Mouse (Mus musculus): ENCODE results near the gene Gimap7. TPM values are rescaled to one million over a fixed set of nuclear protein-coding genes. Genes with fewer than 3 reads are reported as not detected.

The Gimap7 gene
- not detected in 2 replicates for polyA plus RNA-seq (2016; fragmentation: Nextera tagmentation; extraction: Ambion mirVana)

DNA sequence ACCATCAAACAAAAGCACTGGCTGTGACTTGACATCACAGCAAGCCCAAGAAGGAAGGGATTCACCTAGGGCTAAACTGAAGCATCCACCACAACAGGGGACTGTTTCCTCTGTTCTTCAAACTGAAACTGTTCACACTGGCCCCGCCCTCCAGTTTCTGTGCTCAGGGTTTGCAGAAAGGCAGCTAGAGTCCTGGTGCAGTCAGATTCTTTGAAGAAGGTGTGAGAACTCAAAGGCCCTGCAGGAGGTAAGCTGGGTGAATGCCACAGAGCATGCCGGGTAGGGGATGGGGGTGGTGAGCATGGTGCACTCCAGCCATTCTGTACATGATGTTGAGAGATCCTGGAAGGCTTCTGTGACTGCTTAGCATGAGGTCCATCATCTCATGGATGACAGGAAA, at the start of gene Gimap7, which contains the start of gene Gm28053:
TSS of gene Gimap7 (plus strand) at position 167 of the 400 bp plus-strand sequence.
TSS of gene Gm28053 (plus strand) at position 153 of the 400 bp plus-strand sequence.
- no peak within 1 kb of the TSS for H3K4me2 ChIP-seq
- ATAC-seq (ENCODE audit: insufficient number of reproducible peaks, low FRiP score) = no peak
- no peaks in the 10 kb centered on the region for H3K9me3 ChIP-seq (replicated peaks)
- no peaks in the 10 kb centered on the region; the same call in 1 of the 2 replicates for H3K27me3 ChIP-seq (replicated peaks)
- H3K9ac ChIP-seq = no peak within 1 kb of the TSS
- no peak within 1 kb of the TSS for H3K4me3 ChIP-seq
- H3K36me3 ChIP-seq = no peaks in the 10 kb centered on the region
- H3K4me1 ChIP-seq (replicated peaks) = no peaks in the 10 kb centered on the region
- WGBS = 47% methylated on average over 2 of the region's 2 CpGs
- H3K27ac ChIP-seq (ENCODE audit: poor library complexity, severe bottlenecking) = no peak within 1 kb of the TSS

DNA sequence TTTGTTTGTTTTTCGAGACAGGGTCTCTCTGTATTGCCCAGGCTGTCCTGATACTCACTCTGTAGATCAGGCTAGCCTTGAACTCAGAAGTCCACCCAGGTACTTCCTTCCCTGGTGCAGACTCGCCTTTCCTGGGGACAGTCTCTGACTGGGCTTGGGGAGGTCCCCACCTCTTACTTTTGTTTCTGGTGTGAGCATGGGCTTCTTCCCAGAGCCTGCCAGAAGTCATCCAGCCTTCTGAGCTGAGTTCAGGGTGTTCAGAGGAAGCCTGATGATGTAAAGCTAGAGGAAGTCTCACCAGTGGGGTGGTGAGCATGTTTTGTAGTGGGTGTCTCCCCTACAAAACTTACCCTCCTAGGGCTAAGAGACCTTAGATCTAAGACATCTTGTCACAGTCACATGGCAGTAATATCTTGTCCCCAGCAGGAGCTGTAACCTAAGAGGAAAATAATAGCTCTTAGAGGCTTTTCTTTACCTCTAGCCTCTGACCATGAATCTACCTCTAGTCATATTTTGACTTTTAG, 48.9 kb upstream of the Gimap7 start:
- ATAC-seq (ENCODE audit: insufficient number of reproducible peaks, low FRiP score) = no peak
- no peaks in the 10 kb centered on the region for H3K9me3 ChIP-seq (replicated peaks)
- no peak overlapping the region for H3K4me2 ChIP-seq

DNA sequence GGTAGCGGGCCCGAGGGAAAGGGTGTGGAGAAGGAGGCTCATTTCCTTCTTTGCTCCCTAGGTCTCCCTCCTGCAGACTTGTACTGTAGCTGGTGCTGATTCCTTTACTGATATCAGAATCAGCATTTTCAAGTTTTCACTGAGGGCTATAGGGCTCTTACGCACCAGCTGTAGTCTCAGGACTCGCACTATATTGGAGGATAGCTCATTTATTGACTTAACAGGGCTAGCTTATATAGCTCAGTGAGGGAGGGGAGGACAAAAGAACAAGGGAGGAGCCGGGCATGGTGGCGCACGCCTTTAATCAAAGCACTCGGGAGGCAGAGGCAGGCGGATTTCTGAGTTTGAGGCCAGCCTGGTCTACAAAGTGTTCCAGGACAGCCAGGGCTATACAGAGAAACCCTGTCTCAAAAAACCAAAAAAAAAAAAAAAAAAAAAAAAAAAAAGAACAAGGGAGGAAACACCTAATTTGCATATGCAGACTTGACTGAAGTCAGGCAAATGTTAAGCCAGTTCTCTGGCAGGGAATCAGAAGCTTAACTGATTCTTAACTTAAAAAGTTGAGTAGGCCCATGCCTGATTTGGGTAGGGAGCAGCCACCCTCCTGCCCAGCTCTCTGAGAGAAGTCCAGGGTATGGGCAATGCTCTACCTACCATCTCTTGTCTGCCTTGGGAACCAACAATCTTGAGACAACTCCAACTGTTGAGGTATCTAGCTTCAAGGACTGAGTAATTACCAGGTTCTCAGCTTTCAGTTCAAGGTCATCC, 43.9 kb upstream of the Gimap7 start:
- H3K9me3 ChIP-seq (replicated peaks) = no peaks in the 10 kb centered on the region
- peaks cover 5% of the 10 kb centered on the region for H3K4me1 ChIP-seq (replicated peaks)
- H3K36me3 ChIP-seq = no peaks in the 10 kb centered on the region
- H3K9ac ChIP-seq = no peak overlapping the region
- no peaks in the 10 kb centered on the region for H3K27me3 ChIP-seq (replicated peaks)
- no peak for ATAC-seq (ENCODE audit: insufficient number of reproducible peaks, low FRiP score)
- no peak overlapping the region for H3K4me3 ChIP-seq
- no peak overlapping the region for H3K4me2 ChIP-seq
- H3K27ac ChIP-seq (ENCODE audit: poor library complexity, severe bottlenecking) = no peak overlapping the region
- WGBS = 91% methylated on average over 9 of the region's 9 CpGs

More for the DNA sequence above, 48.9 kb upstream of the Gimap7 start:
- H3K27ac ChIP-seq (ENCODE audit: poor library complexity, severe bottlenecking) = no peak overlapping the region
- H3K36me3 ChIP-seq = no peaks in the 10 kb centered on the region
- no peaks in the 10 kb centered on the region for H3K27me3 ChIP-seq (replicated peaks)
- WGBS = 54% methylated on average over 2 of the region's 2 CpGs
- no peaks in the 10 kb centered on the region for H3K4me1 ChIP-seq (replicated peaks)
- no peak overlapping the region for H3K9ac ChIP-seq
- no peak overlapping the region for H3K4me3 ChIP-seq

DNA sequence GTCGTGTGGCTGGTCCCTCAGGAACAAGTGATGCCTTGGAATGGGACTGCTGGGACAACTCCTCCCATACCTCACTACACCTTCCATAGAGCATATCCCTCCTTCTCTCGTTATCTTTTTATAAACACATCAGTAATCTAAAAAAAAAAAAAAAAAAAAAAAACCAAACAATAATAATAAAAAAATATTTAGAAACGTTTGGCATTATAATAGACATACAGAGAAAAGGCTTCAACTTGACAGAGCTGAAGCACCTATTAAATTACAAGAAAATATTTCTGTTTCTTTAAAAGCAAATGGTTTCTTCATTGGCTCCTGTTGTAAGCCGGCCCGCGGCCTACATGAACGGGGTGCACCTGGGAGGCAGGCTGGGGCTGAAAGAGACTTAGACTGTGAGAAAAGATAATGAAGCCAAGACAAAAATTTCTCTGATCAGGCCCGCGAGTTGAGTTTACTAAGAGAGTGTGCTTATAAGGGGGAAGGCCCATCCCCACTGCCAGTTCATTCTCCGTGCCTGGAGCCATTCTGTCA, 43.0 kb upstream of the Gimap7 start:
- WGBS = 46% methylated on average over 10 of the region's 10 CpGs
- no peaks in the 10 kb centered on the region for H3K9me3 ChIP-seq (replicated peaks)
- H3K4me2 ChIP-seq = peak overlapping the region; percentile 61
- no peak for ATAC-seq (ENCODE audit: insufficient number of reproducible peaks, low FRiP score)
- H3K4me1 ChIP-seq (replicated peaks) = peaks cover 5% of the 10 kb centered on the region
- no peaks in the 10 kb centered on the region for H3K36me3 ChIP-seq
- H3K27ac ChIP-seq (ENCODE audit: poor library complexity, severe bottlenecking) = no peak overlapping the region
- no peaks in the 10 kb centered on the region for H3K27me3 ChIP-seq (replicated peaks)
- peak overlapping the region; percentile 38 for H3K4me3 ChIP-seq
- 0 out of 2 replicates have a peak overlapping the region, but pooled peaks have one; percentile 1 for H3K9ac ChIP-seq

DNA sequence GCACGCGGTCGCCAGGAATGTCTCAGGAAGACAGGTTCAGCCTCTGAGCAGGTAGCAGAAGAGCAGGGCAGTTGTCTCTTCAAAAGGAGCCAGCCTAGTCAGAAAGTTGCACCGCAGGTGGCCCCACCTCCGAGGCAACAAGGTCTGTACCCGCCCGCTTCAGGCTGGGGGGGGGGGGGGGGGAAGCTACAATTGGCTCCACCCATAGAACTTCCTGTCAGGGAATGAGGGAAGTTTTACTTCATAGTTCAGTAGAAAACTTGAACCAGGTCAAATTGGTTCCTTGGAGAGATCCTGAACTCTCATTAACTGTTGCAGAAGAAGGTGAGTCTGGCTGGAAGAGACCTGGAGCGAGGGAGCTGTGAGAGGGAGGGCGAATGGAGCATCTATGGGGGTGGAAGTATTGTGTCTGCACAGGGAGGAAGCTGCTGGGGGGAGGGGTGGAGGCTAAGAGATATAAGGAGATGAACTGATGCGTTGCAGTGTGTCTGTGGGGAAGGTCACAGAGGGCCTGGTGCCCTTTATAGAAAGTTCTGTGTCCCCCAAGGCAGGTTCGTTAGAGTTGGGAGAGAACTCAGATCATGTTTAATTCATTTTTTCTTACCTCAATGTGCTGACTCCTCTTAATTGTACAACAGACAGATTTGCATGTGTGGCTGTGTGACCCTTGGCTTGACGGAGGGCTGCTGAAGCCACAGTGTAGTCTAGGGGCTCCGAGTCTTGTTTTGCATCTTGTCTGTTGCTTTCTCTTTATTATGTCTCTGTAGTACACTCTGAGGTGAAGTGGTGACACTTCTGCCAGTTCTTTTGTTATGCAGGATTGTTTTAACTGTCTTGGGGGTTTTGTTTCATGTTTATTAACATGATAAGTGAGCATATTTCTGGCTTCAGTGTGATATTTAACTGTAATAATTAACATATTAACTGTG, 42.2 kb upstream of the Gimap7 start, which contains the start of gene Gimap9:
TSS of gene Gimap9 (plus strand) at position 199 of the 929 bp plus-strand sequence.
- H3K27ac ChIP-seq (ENCODE audit: poor library complexity, severe bottlenecking) = no peak within 1 kb of the TSS
- 33% methylated on average over 13 of the region's 13 CpGs for WGBS
- ATAC-seq (ENCODE audit: insufficient number of reproducible peaks, low FRiP score) = peak; percentile 29; the same call in 1 of the 2 replicates

DNA sequence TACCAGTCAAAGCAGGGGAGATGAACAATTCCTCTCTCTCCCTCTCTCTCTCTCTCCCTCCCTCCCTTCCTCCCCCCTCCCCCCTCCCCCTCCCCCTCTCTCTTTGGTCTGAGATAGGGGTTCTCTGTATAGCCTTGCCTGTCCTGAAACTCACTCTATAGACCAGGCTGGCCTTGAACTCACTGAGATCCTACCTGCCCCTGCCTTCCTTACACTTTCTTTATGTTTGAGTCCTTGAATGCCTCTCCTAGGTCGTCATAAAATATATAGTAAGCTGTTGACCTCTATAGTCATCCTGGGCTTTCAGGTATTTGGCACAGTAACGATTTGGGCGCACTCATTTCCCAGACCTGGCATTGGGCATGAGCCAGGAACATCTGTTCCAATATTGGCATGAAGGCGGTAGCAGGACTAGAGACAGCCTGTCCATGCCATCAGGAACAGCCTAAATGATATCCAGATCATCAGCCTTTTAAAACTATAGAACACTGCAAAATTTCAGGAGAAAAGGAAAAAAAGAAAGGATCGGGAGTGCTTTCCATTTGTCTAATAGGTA, 41.5 kb upstream of the Gimap7 start:
- peak overlapping the region; percentile 38 for H3K4me3 ChIP-seq

More for the DNA sequence above, 42.2 kb upstream of the Gimap7 start, which contains the start of gene Gimap9:
- Histone ChIP-seq H3K4me3 (peak within 1 kb of the TSS; percentile 38), H3K4me2 (peak within 1 kb of the TSS; percentile 61), H3K9me3 (replicated peaks) (no peaks in the 10 kb centered on the region), H3K27me3 (replicated peaks) (no peaks in the 10 kb centered on the region), H3K9ac (peak within 1 kb of the TSS; percentile 43; the same call in 1 of the 2 replicates), H3K4me1 (replicated peaks) (peaks cover 5% of the 10 kb centered on the region), H3K36me3 (no peaks in the 10 kb centered on the region)

DNA sequence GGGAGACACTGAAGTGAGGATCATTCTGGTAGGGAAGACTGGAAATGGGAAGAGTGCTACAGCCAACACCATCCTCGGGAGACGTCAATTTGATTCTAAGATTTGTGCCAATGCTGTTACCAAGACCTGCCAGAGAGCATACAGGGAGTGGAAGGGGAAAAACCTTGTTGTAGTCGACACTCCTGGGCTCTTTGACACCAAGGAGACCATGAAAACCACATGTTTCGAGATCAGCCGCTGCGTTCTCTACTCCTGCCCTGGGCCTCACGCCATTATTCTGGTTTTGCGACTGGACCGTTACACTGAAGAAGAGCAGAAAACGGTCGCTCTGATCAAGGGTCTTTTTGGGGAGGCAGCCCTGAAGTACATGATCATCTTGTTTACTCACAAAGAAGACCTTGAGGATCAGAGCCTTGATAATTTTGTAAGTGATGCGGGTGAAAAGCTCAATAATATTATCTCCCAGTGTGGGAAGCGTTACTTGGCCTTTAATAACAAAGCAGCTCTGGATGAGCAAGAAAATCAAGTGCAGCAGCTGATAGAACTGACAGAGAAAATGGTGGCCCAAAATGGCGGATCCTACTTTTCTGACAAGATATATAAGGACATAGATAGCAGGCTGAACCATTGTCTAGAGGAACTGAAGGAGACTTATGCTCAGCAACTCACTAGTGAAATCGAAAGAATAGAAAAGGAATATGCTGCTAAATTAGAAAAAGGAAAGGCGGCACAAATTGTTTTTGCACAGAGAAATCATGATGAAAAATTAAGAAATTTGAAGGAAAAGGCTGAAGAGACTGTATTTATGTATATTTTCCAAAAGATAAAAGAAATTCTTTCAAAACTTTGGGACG, 40.7 kb upstream of the Gimap7 start:
- no peak overlapping the region for H3K9ac ChIP-seq
- no peaks in the 10 kb centered on the region for H3K36me3 ChIP-seq
- H3K4me1 ChIP-seq (replicated peaks) = peaks cover 5% of the 10 kb centered on the region
- H3K4me2 ChIP-seq = peak overlapping the region; percentile 61
- H3K4me3 ChIP-seq = no peak overlapping the region
- 86% methylated on average over 17 of the region's 17 CpGs for WGBS
- no peak overlapping the region for H3K27ac ChIP-seq (ENCODE audit: poor library complexity, severe bottlenecking)
- H3K9me3 ChIP-seq (replicated peaks) = no peaks in the 10 kb centered on the region
- ATAC-seq (ENCODE audit: insufficient number of reproducible peaks, low FRiP score) = no peak
- H3K27me3 ChIP-seq (replicated peaks) = no peaks in the 10 kb centered on the region

More for the DNA sequence above, 41.5 kb upstream of the Gimap7 start:
- Histone ChIP-seq H3K27me3 (replicated peaks) (no peaks in the 10 kb centered on the region), H3K9ac (no peak overlapping the region), H3K9me3 (replicated peaks) (no peaks in the 10 kb centered on the region), H3K4me2 (peak overlapping the region; percentile 61), H3K4me1 (replicated peaks) (peaks cover 5% of the 10 kb centered on the region), H3K27ac (ENCODE audit: poor library complexity, severe bottlenecking) (no peak overlapping the region), H3K36me3 (no peaks in the 10 kb centered on the region)
- no peak for ATAC-seq (ENCODE audit: insufficient number of reproducible peaks, low FRiP score)
- WGBS = 77% methylated on average over 5 of the region's 5 CpGs

DNA sequence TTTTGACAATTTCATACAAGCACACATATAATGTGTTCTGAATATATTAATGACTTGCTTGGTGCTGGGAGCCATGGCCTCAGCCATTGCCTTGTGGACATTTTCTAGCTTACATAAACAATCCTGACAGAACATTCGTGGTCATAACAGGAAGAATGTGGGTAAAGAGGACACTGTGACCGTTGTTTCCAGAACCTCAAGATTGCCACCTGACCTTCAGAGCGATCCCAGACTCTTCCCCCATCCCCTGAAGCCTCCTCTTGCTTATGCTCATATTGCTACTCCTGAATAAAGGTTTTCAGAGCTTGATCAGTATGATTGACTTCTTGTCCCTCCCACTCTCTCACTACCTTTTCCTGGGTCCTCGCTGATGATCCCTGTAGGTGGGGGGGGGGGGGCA, 40.0 kb upstream of the Gimap7 start:
- H3K27ac ChIP-seq (ENCODE audit: poor library complexity, severe bottlenecking) = no peak overlapping the region
- peaks cover 5% of the 10 kb centered on the region for H3K4me1 ChIP-seq (replicated peaks)
- ATAC-seq (ENCODE audit: insufficient number of reproducible peaks, low FRiP score) = no peak
- H3K27me3 ChIP-seq (replicated peaks) = no peaks in the 10 kb centered on the region
- WGBS = 66% methylated on average over 4 of the region's 4 CpGs
- H3K4me2 ChIP-seq = no peak overlapping the region
- H3K4me3 ChIP-seq = no peak overlapping the region
- H3K9ac ChIP-seq = no peak overlapping the region
- no peaks in the 10 kb centered on the region for H3K9me3 ChIP-seq (replicated peaks)
- no peaks in the 10 kb centered on the region for H3K36me3 ChIP-seq

DNA sequence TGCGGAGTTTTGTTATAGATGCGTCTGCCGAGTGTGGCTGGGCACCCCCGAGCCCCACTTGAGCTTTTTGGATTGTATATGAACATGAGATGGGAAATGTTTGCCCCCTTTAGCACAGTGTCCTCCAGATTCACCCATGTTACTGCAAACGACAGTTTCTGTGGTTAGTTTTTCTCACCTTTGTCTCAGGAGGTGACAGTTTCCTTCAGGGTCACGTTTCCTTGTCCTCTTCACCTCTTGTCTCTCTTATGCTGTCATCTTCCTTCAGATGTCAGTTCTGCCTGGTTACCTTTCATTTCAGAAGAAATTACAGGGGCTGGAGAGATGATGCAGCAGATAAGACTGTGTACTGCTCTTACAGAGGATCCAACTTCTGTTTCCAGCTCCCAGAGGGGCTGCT, 38.7 kb upstream of the Gimap7 start:
- ATAC-seq (ENCODE audit: insufficient number of reproducible peaks, low FRiP score) = no peak
- Histone ChIP-seq H3K36me3 (no peaks in the 10 kb centered on the region), H3K9me3 (replicated peaks) (no peaks in the 10 kb centered on the region), H3K4me2 (no peak overlapping the region), H3K27me3 (replicated peaks) (no peaks in the 10 kb centered on the region), H3K9ac (no peak overlapping the region), H3K4me1 (replicated peaks) (peaks cover 5% of the 10 kb centered on the region), H3K4me3 (no peak overlapping the region), H3K27ac (ENCODE audit: poor library complexity, severe bottlenecking) (no peak overlapping the region)
- 75% methylated on average over 6 of the region's 6 CpGs for WGBS

DNA sequence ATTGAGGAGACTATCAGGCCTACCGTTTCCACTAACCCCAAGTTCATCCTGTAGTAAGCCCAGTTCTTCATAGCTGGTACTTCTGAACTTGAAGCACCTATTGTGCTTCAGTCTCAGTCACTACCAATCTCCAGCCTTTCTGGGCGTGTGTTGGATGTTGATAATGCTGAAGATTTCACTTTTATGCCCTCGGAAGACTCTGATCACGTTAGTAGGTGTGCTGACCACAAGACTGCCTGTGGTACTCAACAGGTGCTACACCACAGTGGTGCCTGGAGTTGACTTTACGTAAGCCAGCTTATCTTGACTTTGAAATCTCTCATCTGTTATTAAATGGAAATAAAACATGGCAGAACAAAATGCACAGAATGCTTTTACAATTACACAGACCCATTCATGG, 38.0 kb upstream of the Gimap7 start:
- Histone ChIP-seq H3K27ac (ENCODE audit: poor library complexity, severe bottlenecking) (no peak overlapping the region), H3K4me2 (no peak overlapping the region)
- 72% methylated on average over 5 of the region's 5 CpGs for WGBS

More for the DNA sequence above, 38.0 kb upstream of the Gimap7 start:
- Histone ChIP-seq H3K4me1 (replicated peaks) (peaks cover 5% of the 10 kb centered on the region), H3K4me3 (no peak overlapping the region), H3K36me3 (no peaks in the 10 kb centered on the region), H3K27me3 (replicated peaks) (no peaks in the 10 kb centered on the region), H3K9me3 (replicated peaks) (no peaks in the 10 kb centered on the region), H3K9ac (no peak overlapping the region)
- no peak for ATAC-seq (ENCODE audit: insufficient number of reproducible peaks, low FRiP score)
